Mouse (Mus musculus): ENCODE data around the gene Phf21a. TPM values are rescaled to one million over a fixed set of nuclear protein-coding genes. Genes with fewer than 3 reads are reported as not detected.

The Phf21a gene
- polyA plus RNA-seq, 1 experiment from 2014 or later = 7.3 TPM

- WGBS = 47% methylated on average over 5 of the region's 5 CpGs
- ATAC-seq (ENCODE audit: low FRiP score, low TSS enrichment) (peak; percentile 78), DNase-seq (ENCODE audit: low spot score) (peak; percentile 57)
- Histone ChIP-seq H3K4me2 (replicated peaks; ENCODE audit: low read depth) (no peak overlapping the region), H3K27ac (replicated peaks) (peak overlapping the region; percentile 58; the same call in 1 of the 2 replicates), H3K9me3 (ENCODE audit: control insufficient read depth, low read length) (no peaks in the 10 kb centered on the region), H3K36me3 (ENCODE audit: control insufficient read depth, insufficient read depth, low read length) (no peaks in the 10 kb centered on the region), H3K4me3 (ENCODE audit: low read depth, low read length) (no peak overlapping the region), H3K27me3 (ENCODE audit: control insufficient read depth, insufficient read depth, low read length) (no peaks in the 10 kb centered on the region), H3K4me1 (replicated peaks; ENCODE audit: control insufficient read depth, insufficient read depth) (no peaks in the 10 kb centered on the region), H3K9ac (ENCODE audit: low read length) (no peak overlapping the region)
- TF ChIP-seq CTCF (IDR thresholded peaks at IDR 0.05; ENCODE audit: low read depth) (no peak), EP300 (optimal IDR thresholded peaks at IDR 0.05) (no peak)
Observed at GRCm38 (mm10) chr2:92172300-92172699, 79.4 kb downstream of the Phf21a start.

GRCm38 (mm10) chr2:92173186-92173585 is 80.3 kb downstream of the Phf21a start:
- DNase-seq (ENCODE audit: low spot score) (no peak), ATAC-seq (ENCODE audit: low FRiP score, low TSS enrichment) (no peak)
- H3K4me1 ChIP-seq (replicated peaks; ENCODE audit: control insufficient read depth, insufficient read depth) = no peaks in the 10 kb centered on the region
- no peaks in the 10 kb centered on the region for H3K27me3 ChIP-seq (ENCODE audit: control insufficient read depth, insufficient read depth, low read length)
- 85% methylated on average over 4 of the region's 4 CpGs for WGBS
- no peaks in the 10 kb centered on the region for H3K36me3 ChIP-seq (ENCODE audit: control insufficient read depth, insufficient read depth, low read length)
- H3K4me3 ChIP-seq (ENCODE audit: low read depth, low read length) = no peak overlapping the region
- no peak overlapping the region for H3K9ac ChIP-seq (ENCODE audit: low read length)
- H3K4me2 ChIP-seq (replicated peaks; ENCODE audit: low read depth) = no peak overlapping the region
- H3K27ac ChIP-seq (replicated peaks) = no peak overlapping the region
- no peak for TF ChIP-seq EP300 (optimal IDR thresholded peaks at IDR 0.05)
- H3K9me3 ChIP-seq (ENCODE audit: control insufficient read depth, low read length) = no peaks in the 10 kb centered on the region

GRCm38 (mm10) chr2:92174265-92174664 is 81.3 kb downstream of the Phf21a start:
- TF ChIP-seq EP300 (optimal IDR thresholded peaks at IDR 0.05) = no peak
- no peak for TF ChIP-seq CTCF (IDR thresholded peaks at IDR 0.05; ENCODE audit: low read depth)
- no peak for ATAC-seq (ENCODE audit: low FRiP score, low TSS enrichment)
- Histone ChIP-seq H3K9me3 (ENCODE audit: control insufficient read depth, low read length) (no peaks in the 10 kb centered on the region), H3K4me1 (replicated peaks; ENCODE audit: control insufficient read depth, insufficient read depth) (no peaks in the 10 kb centered on the region), H3K4me3 (ENCODE audit: low read depth, low read length) (no peak overlapping the region), H3K9ac (ENCODE audit: low read length) (no peak overlapping the region), H3K27me3 (ENCODE audit: control insufficient read depth, insufficient read depth, low read length) (no peaks in the 10 kb centered on the region), H3K4me2 (replicated peaks; ENCODE audit: low read depth) (no peak overlapping the region), H3K27ac (replicated peaks) (no peak overlapping the region), H3K36me3 (ENCODE audit: control insufficient read depth, insufficient read depth, low read length) (no peaks in the 10 kb centered on the region)
- no peak for DNase-seq (ENCODE audit: low spot score)
- 69% methylated on average over 7 of the region's 7 CpGs for WGBS

GRCm38 (mm10) chr2:92175002-92175401 is 82.1 kb downstream of the Phf21a start:
- ATAC-seq (ENCODE audit: low FRiP score, low TSS enrichment) = no peak
- H3K9ac ChIP-seq (ENCODE audit: low read length) = no peak overlapping the region

GRCm38 (mm10) chr2:92176292-92176691 is 83.4 kb downstream of the Phf21a start:
- 51% methylated on average over 4 of the region's 4 CpGs for WGBS
- Histone ChIP-seq H3K9ac (ENCODE audit: low read length) (no peak overlapping the region), H3K36me3 (ENCODE audit: control insufficient read depth, insufficient read depth, low read length) (no peaks in the 10 kb centered on the region), H3K27ac (replicated peaks) (no peak overlapping the region), H3K27me3 (ENCODE audit: control insufficient read depth, insufficient read depth, low read length) (no peaks in the 10 kb centered on the region), H3K9me3 (ENCODE audit: control insufficient read depth, low read length) (no peaks in the 10 kb centered on the region), H3K4me3 (ENCODE audit: low read depth, low read length) (no peak overlapping the region), H3K4me1 (replicated peaks; ENCODE audit: control insufficient read depth, insufficient read depth) (no peaks in the 10 kb centered on the region), H3K4me2 (replicated peaks; ENCODE audit: low read depth) (no peak overlapping the region)
- no peak for ATAC-seq (ENCODE audit: low FRiP score, low TSS enrichment)
- TF ChIP-seq CTCF (IDR thresholded peaks at IDR 0.05; ENCODE audit: low read depth) = no peak
- DNase-seq (ENCODE audit: low spot score) = no peak

More at GRCm38 (mm10) chr2:92175002-92175401, 82.1 kb downstream of the Phf21a start:
- TF ChIP-seq EP300 (optimal IDR thresholded peaks at IDR 0.05) = no peak
- no peak for TF ChIP-seq CTCF (IDR thresholded peaks at IDR 0.05; ENCODE audit: low read depth)
- no peak for DNase-seq (ENCODE audit: low spot score)
- Histone ChIP-seq H3K27me3 (ENCODE audit: control insufficient read depth, insufficient read depth, low read length) (no peaks in the 10 kb centered on the region), H3K27ac (replicated peaks) (no peak overlapping the region), H3K36me3 (ENCODE audit: control insufficient read depth, insufficient read depth, low read length) (no peaks in the 10 kb centered on the region), H3K4me2 (replicated peaks; ENCODE audit: low read depth) (no peak overlapping the region), H3K4me3 (ENCODE audit: low read depth, low read length) (no peak overlapping the region), H3K4me1 (replicated peaks; ENCODE audit: control insufficient read depth, insufficient read depth) (no peaks in the 10 kb centered on the region), H3K9me3 (ENCODE audit: control insufficient read depth, low read length) (no peaks in the 10 kb centered on the region)
- 89% methylated on average over 4 of the region's 4 CpGs for WGBS

- H3K9me3 ChIP-seq (ENCODE audit: control insufficient read depth, low read length) = no peaks in the 10 kb centered on the region
- TF ChIP-seq EP300 (optimal IDR thresholded peaks at IDR 0.05) (no peak), CTCF (IDR thresholded peaks at IDR 0.05; ENCODE audit: low read depth) (no peak)
- peak overlapping the region; percentile 91 for H3K4me2 ChIP-seq (replicated peaks; ENCODE audit: low read depth)
- ATAC-seq (ENCODE audit: low FRiP score, low TSS enrichment) (no peak), DNase-seq (ENCODE audit: low spot score) (no peak)
- peak overlapping the region; percentile 65 for H3K4me3 ChIP-seq (ENCODE audit: low read depth, low read length)
- 6% methylated on average over 11 of the region's 11 CpGs for WGBS
- H3K36me3 ChIP-seq (ENCODE audit: control insufficient read depth, insufficient read depth, low read length) = no peaks in the 10 kb centered on the region
- H3K27ac ChIP-seq (replicated peaks) = peak overlapping the region; percentile 99
- peaks cover 3% of the 10 kb centered on the region; the same call in 1 of the 2 replicates for H3K4me1 ChIP-seq (replicated peaks; ENCODE audit: control insufficient read depth, insufficient read depth)
- H3K9ac ChIP-seq (ENCODE audit: low read length) = peak overlapping the region; percentile 83
- H3K27me3 ChIP-seq (ENCODE audit: control insufficient read depth, insufficient read depth, low read length) = no peaks in the 10 kb centered on the region
Observed at GRCm38 (mm10) chr2:92182146-92182756, 89.3 kb downstream of the Phf21a start.

All from stomach, postnatal 0 days (tissue).